Mouse (Mus musculus) spleen, adult 2 months (tissue): ENCODE measurements around the gene Tmcc2.

ENCODE experiments used
- CTCF ChIP-seq: fragments of 200-500 bp; IDR thresholded peaks from 2 replicates; pipeline ENCODE4 v1.5.1; 2011; ENCODE audit warnings: mild to moderate bottlenecking, inconsistent platforms; ENCODE audit not compliant: insufficient read depth, insufficient read length, insufficient replicate concordance; ENCODE audit errors: extremely low read depth
- POLR2A ChIP-seq: fragments of 200-500 bp; IDR thresholded peaks from 2 replicates; pipeline ENCODE4 v1.6.1; 2011; ENCODE audit warnings: low read depth, low read length, inconsistent platforms

DNA sequence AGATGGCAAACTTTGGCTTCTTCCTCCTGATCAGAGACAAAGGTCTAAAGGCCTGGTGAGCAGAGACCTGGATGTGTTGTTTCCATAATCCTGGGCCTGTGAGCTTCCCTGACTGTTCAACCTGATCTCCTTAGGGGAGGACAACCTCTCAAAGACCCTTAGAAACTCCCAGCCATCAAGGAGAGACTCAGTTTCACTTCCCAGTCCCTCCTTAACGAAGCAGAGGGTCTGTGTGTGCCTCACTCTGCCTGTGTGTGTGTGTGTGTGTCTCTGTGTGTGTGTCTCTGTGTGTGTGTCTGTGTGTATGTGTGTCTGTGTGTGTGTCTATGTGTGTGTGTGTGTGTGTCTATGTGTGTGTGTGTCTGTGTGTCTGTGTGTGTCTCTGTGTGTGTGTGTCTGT is 47.4 kb downstream of the Tmcc2 start:
- TF ChIP-seq CTCF = no peak
- no peak for TF ChIP-seq POLR2A
